Mouse (Mus musculus): ENCODE measurements at regions not wholly inside any gene's neighbourhood (a gene's known extent, or its start where the extent isn't known, plus 50 kb on each side); places are given as distances from the start of the nearest gene placed in this dataset.

DNA sequence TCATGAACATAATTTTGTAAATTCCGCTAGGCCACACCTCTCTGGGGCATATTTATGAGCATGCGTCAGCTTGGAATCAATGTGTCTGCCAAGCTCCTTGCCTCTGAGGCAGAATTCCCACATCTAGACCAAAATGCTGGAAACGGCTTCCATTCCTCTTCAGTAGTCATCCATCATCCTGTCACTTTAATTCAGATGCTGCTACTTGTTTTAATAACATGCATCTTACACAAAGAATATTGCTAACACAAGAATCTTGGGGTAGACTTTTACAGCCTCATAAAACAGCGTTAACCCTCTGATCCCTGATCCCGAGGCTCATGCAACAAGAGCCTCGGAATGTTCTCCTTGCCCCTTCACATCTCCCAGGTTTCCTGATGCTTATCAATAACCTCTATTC lies 442.7 kb upstream of the Etaa1 start:
- WGBS: 53% methylated on average over 6 of the region's 6 CpGs
- Histone ChIP-seq H3K36me3 (ENCODE audit: control insufficient read depth, insufficient read depth, low read length) (no peaks in the 10 kb centered on the region), H3K9me3 (ENCODE audit: control insufficient read depth, low read depth, low read length) (no peaks in the 10 kb centered on the region), H3K4me1 (ENCODE audit: control insufficient read depth, insufficient read depth, low read length) (no peaks in the 10 kb centered on the region), H3K4me2 (replicated peaks; ENCODE audit: low read depth, low read length) (no peak overlapping the region), H3K27ac (ENCODE audit: low read length) (no peak overlapping the region), H3K9ac (replicated peaks; ENCODE audit: low read depth, low read length) (no peak overlapping the region), H3K27me3 (ENCODE audit: control insufficient read depth, insufficient read depth, low read length) (no peaks in the 10 kb centered on the region), H3K4me3 (ENCODE audit: low read depth, low read length) (no peak overlapping the region)
- no peak for ATAC-seq (ENCODE audit: insufficient number of reproducible peaks, insufficient read depth, low FRiP score, low read depth)

DNA sequence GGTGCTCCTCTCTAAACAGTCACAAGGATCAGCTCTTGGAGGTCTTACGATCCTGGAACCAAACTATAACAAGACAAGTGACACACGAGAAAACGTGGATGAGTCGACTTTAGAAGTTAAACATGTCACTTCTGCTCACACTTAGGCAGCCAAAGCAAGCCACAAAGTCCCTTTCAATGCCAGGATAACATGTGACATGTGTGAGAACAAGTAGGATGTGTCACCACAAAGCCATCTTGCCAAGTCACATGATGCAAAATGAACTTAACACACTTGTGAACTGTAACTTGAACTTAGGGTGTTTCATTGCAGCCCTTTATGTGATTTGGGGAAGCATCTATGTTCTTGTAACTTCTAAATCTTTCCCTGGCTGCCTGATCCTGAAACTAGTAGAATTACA lies 442.0 kb upstream of the Etaa1 start:
- no peak overlapping the region for H3K4me3 ChIP-seq (ENCODE audit: low read depth, low read length)
- no peaks in the 10 kb centered on the region for H3K4me1 ChIP-seq (ENCODE audit: control insufficient read depth, insufficient read depth, low read length)
- H3K27me3 ChIP-seq (ENCODE audit: control insufficient read depth, insufficient read depth, low read length): no peaks in the 10 kb centered on the region
- no peaks in the 10 kb centered on the region for H3K36me3 ChIP-seq (ENCODE audit: control insufficient read depth, insufficient read depth, low read length)
- WGBS: 77% methylated on average over 4 of the region's 4 CpGs
- H3K4me2 ChIP-seq (replicated peaks; ENCODE audit: low read depth, low read length): no peak overlapping the region
- H3K27ac ChIP-seq (ENCODE audit: low read length): no peak overlapping the region
- H3K9me3 ChIP-seq (ENCODE audit: control insufficient read depth, low read depth, low read length): no peaks in the 10 kb centered on the region
- no peak overlapping the region for H3K9ac ChIP-seq (replicated peaks; ENCODE audit: low read depth, low read length)
- no peak for ATAC-seq (ENCODE audit: insufficient number of reproducible peaks, insufficient read depth, low FRiP score, low read depth)

DNA sequence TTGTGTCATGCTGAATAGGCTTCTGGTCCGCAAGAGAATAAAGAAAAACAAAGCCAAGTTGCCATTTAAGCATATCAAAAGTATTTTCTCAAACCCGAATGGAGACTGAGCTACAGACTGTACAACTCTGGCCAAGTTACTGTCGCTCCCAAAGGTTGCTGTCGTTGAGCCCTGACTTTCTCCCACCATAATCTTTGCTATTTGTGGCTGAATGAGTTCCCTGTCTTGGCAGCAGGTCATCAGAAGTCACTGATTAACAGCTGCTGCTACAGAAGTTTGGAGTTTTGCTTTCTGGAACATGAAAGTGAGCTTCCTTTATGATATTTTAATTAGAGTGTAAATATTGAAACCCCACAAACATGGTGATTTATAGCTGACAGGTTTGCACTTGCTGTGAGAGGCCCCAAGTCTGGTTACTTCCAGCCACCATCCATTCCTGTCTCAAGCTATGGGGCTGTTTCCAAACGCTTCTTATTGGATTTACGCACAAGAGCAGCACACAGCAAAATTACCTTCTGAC lies 419.2 kb upstream of the Etaa1 start:
- H3K27me3 ChIP-seq (ENCODE audit: control insufficient read depth, insufficient read depth, low read length): no peaks in the 10 kb centered on the region
- no peak overlapping the region for H3K4me3 ChIP-seq (ENCODE audit: low read depth, low read length)
- H3K9me3 ChIP-seq (ENCODE audit: control insufficient read depth, low read depth, low read length): no peaks in the 10 kb centered on the region
- H3K27ac ChIP-seq (ENCODE audit: low read length): no peak overlapping the region
- 62% methylated on average over 6 of the region's 6 CpGs for WGBS
- no peaks in the 10 kb centered on the region for H3K36me3 ChIP-seq (ENCODE audit: control insufficient read depth, insufficient read depth, low read length)
- H3K4me1 ChIP-seq (ENCODE audit: control insufficient read depth, insufficient read depth, low read length): no peaks in the 10 kb centered on the region
- no peak overlapping the region for H3K9ac ChIP-seq (replicated peaks; ENCODE audit: low read depth, low read length)
- no peak overlapping the region for H3K4me2 ChIP-seq (replicated peaks; ENCODE audit: low read depth, low read length)
- no peak for ATAC-seq (ENCODE audit: insufficient number of reproducible peaks, insufficient read depth, low FRiP score, low read depth)

DNA sequence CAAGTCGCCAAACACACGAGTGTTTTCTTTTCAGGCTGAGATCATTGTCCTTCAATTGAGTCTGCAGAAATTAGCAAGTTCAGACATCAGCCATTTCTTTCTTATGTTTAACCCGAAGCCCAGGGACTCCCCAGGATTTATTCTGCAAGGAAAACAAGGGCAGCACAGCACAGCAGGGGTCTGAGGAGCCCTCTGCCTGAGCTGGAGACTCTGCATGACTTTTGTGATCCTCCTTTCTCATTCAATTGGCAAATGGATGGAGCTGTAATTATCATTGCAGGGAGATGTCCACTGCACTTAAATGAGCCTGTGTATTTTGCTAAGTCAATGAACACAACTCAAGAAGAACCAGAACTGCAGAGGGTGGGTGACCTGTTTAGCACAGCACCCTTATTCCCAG lies 417.6 kb upstream of the Etaa1 start:
- WGBS: 24% methylated on average over 3 of the region's 3 CpGs
- Histone ChIP-seq H3K27ac (ENCODE audit: low read length) (no peak overlapping the region), H3K9me3 (ENCODE audit: control insufficient read depth, low read depth, low read length) (no peaks in the 10 kb centered on the region), H3K4me3 (ENCODE audit: low read depth, low read length) (no peak overlapping the region), H3K9ac (replicated peaks; ENCODE audit: low read depth, low read length) (no peak overlapping the region), H3K4me1 (ENCODE audit: control insufficient read depth, insufficient read depth, low read length) (no peaks in the 10 kb centered on the region), H3K27me3 (ENCODE audit: control insufficient read depth, insufficient read depth, low read length) (no peaks in the 10 kb centered on the region), H3K36me3 (ENCODE audit: control insufficient read depth, insufficient read depth, low read length) (no peaks in the 10 kb centered on the region), H3K4me2 (replicated peaks; ENCODE audit: low read depth, low read length) (no peak overlapping the region)
- no peak for ATAC-seq (ENCODE audit: insufficient number of reproducible peaks, insufficient read depth, low FRiP score, low read depth)

DNA sequence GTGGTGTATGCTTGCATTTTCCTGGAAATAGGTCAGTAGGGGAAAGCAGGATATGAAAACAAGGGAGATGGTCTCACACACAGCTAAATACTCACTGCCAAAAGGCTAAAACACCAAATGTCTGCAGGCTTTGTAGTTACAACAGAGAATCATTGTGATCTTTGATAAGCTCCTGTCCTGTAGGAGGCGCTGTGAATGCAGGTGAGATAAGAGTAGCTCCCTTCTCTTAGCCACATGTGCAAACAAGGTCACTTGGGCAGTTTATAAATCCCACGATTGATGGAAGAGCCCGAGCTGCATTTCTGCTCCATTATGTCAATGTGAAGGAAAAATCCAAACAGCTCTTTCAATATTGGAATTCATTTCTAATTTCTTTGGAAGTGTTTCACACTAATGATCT lies 417.2 kb upstream of the Etaa1 start:
- no peak overlapping the region for H3K9ac ChIP-seq (replicated peaks; ENCODE audit: low read depth, low read length)
- H3K9me3 ChIP-seq (ENCODE audit: control insufficient read depth, low read depth, low read length): no peaks in the 10 kb centered on the region
- no peak overlapping the region for H3K27ac ChIP-seq (ENCODE audit: low read length)
- 21% methylated on average over 3 of the region's 3 CpGs for WGBS
- no peaks in the 10 kb centered on the region for H3K4me1 ChIP-seq (ENCODE audit: control insufficient read depth, insufficient read depth, low read length)
- no peak overlapping the region for H3K4me2 ChIP-seq (replicated peaks; ENCODE audit: low read depth, low read length)
- H3K36me3 ChIP-seq (ENCODE audit: control insufficient read depth, insufficient read depth, low read length): no peaks in the 10 kb centered on the region
- no peak for ATAC-seq (ENCODE audit: insufficient number of reproducible peaks, insufficient read depth, low FRiP score, low read depth)
- no peaks in the 10 kb centered on the region for H3K27me3 ChIP-seq (ENCODE audit: control insufficient read depth, insufficient read depth, low read length)
- H3K4me3 ChIP-seq (ENCODE audit: low read depth, low read length): no peak overlapping the region

DNA sequence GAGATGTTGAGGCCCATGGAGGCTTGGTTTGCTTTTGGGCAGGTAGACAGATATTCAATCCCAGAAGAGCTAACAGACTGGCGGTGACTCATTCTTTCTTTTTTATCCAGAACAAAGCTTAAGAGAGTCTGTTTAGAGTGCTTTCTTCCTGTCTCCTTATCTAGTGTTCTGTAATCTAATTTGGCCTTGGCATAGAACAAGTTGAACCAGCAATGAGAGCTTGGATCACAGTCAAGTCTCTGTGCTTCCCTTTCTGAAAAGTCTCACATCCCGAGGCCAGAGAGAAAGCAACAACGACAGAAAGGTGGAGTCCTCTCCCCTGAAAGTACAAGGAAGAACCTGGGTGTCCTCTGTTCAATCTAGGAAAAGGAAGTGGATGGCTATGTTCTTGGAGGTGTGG lies 401.2 kb upstream of the Etaa1 start:
- Histone ChIP-seq H3K27ac (ENCODE audit: low read length) (no peak overlapping the region), H3K9ac (replicated peaks; ENCODE audit: low read depth, low read length) (no peak overlapping the region), H3K4me2 (replicated peaks; ENCODE audit: low read depth, low read length) (no peak overlapping the region), H3K9me3 (ENCODE audit: control insufficient read depth, low read depth, low read length) (no peaks in the 10 kb centered on the region), H3K27me3 (ENCODE audit: control insufficient read depth, insufficient read depth, low read length) (no peaks in the 10 kb centered on the region), H3K4me1 (ENCODE audit: control insufficient read depth, insufficient read depth, low read length) (no peaks in the 10 kb centered on the region), H3K36me3 (ENCODE audit: control insufficient read depth, insufficient read depth, low read length) (no peaks in the 10 kb centered on the region), H3K4me3 (ENCODE audit: low read depth, low read length) (no peak overlapping the region)
- ATAC-seq (ENCODE audit: insufficient number of reproducible peaks, insufficient read depth, low FRiP score, low read depth): no peak
- WGBS: 62% methylated on average over 3 of the region's 3 CpGs

DNA sequence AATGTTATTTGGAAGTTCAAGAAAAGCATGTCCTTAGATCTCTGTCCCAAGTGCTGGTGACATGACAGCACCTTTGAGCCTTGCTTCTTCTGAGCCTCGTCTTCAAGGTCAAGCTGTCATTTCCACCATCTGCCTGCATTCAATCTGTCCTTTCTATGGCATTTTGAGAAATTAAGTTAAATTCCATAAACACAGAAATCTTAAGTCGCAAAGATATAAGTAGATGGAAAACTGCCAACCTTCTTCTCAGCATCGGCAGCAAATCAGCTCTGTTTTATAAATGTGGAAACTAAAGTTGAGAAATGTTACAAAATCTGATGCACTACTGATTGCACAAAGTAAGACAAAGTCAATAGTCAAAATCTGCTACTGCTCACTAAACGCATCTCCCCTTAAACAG lies 400.5 kb upstream of the Etaa1 start:
- Histone ChIP-seq H3K27me3 (ENCODE audit: control insufficient read depth, insufficient read depth, low read length) (no peaks in the 10 kb centered on the region), H3K9me3 (ENCODE audit: control insufficient read depth, low read depth, low read length) (no peaks in the 10 kb centered on the region), H3K4me1 (ENCODE audit: control insufficient read depth, insufficient read depth, low read length) (no peaks in the 10 kb centered on the region), H3K9ac (replicated peaks; ENCODE audit: low read depth, low read length) (no peak overlapping the region), H3K4me3 (ENCODE audit: low read depth, low read length) (no peak overlapping the region), H3K4me2 (replicated peaks; ENCODE audit: low read depth, low read length) (no peak overlapping the region), H3K36me3 (ENCODE audit: control insufficient read depth, insufficient read depth, low read length) (no peaks in the 10 kb centered on the region), H3K27ac (ENCODE audit: low read length) (no peak overlapping the region)
- no peak for ATAC-seq (ENCODE audit: insufficient number of reproducible peaks, insufficient read depth, low FRiP score, low read depth)
- WGBS: 37% methylated on average over 4 of the region's 4 CpGs

DNA sequence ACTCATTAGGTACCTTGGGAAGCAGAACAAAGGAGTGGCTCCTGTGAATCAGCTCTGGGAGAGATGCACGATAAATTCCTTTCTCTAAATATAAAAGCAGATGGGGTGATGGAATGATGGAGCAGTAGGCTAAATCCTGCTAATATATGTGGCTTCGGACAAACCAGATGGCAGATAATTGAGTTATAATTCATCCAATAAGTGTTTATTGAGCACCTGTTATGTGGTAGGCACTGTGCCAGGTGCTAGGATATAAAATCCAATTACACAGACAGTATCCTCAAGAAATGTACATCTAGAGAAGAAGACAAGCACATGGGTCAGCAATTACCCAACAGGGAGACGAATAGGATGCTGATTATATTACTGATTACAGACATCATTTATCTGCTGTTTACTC lies 394.2 kb upstream of the Etaa1 start:
- 68% methylated on average over 3 of the region's 3 CpGs for WGBS
- H3K27ac ChIP-seq (ENCODE audit: low read length): no peak overlapping the region
- ATAC-seq (ENCODE audit: insufficient number of reproducible peaks, insufficient read depth, low FRiP score, low read depth): no peak

DNA sequence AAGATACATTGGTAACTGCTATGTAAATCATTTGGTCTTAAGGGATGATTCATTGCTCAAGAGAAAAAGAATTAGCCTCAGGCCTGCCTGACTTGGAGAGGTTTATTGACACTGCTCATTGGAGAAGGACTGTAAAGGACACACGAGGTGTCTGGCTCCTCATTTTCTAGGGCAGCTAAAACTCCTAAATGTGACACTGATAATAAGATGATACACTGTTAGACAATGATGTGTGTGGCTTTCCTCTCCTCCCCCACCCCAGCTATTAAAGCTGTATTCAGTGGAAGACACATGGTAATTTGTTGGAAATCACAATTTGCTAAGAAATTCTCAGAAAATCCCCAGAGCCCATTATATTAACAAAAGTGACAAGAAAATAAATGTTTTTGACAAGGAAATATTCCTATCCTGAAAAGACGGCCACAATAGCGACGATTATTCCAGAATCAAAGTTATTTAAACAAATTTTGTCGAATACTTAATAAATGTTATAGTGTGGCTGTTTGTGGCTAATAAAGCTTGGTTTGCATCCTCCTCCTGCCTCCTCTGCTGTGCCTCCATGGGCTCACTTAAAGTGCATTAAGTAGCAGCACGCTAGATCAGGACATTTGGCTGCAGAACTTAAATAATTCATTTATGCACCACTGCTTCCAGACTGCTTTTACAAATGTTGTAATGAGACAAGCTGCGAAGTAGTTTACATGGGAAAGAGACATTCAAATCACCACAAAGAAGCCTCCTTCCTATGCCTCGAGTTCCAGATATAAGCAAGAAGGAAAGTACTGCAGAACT lies 360.0 kb upstream of the Etaa1 start:
- Histone ChIP-seq H3K4me1 (ENCODE audit: control insufficient read depth, insufficient read depth, low read length) (no peaks in the 10 kb centered on the region), H3K4me3 (ENCODE audit: low read depth, low read length) (no peak overlapping the region), H3K9me3 (ENCODE audit: control insufficient read depth, low read depth, low read length) (no peaks in the 10 kb centered on the region), H3K9ac (replicated peaks; ENCODE audit: low read depth, low read length) (no peak overlapping the region), H3K27me3 (ENCODE audit: control insufficient read depth, insufficient read depth, low read length) (no peaks in the 10 kb centered on the region), H3K4me2 (replicated peaks; ENCODE audit: low read depth, low read length) (no peak overlapping the region), H3K27ac (ENCODE audit: low read length) (no peak overlapping the region), H3K36me3 (ENCODE audit: control insufficient read depth, insufficient read depth, low read length) (no peaks in the 10 kb centered on the region)
- no peak for ATAC-seq (ENCODE audit: insufficient number of reproducible peaks, insufficient read depth, low FRiP score, low read depth)
- WGBS: 44% methylated on average over 8 of the region's 8 CpGs

More for the DNA sequence above, 394.2 kb upstream of the Etaa1 start:
- Histone ChIP-seq H3K9ac (replicated peaks; ENCODE audit: low read depth, low read length) (no peak overlapping the region), H3K9me3 (ENCODE audit: control insufficient read depth, low read depth, low read length) (no peaks in the 10 kb centered on the region), H3K4me1 (ENCODE audit: control insufficient read depth, insufficient read depth, low read length) (no peaks in the 10 kb centered on the region), H3K4me2 (replicated peaks; ENCODE audit: low read depth, low read length) (no peak overlapping the region), H3K27me3 (ENCODE audit: control insufficient read depth, insufficient read depth, low read length) (no peaks in the 10 kb centered on the region), H3K4me3 (ENCODE audit: low read depth, low read length) (no peak overlapping the region), H3K36me3 (ENCODE audit: control insufficient read depth, insufficient read depth, low read length) (no peaks in the 10 kb centered on the region)
